Mouse (Mus musculus) CD8-positive naive resting alpha-beta T cell, adult 2 months (primary cell): ENCODE results near the gene Szt2.

Experiments used
- DNase-seq, 2 experiments: peaks; one replicate each; pipeline ENCODE4 v3.0.0; 2022; ENCODE audit warnings: low read depth in 2 of 2, low spot score in 2 of 2

Gene Szt2

GRCm38 (mm10) chr4:118358159-118358895 is 50.7 kb downstream of the Szt2 start:
- no peak for DNase-seq

GRCm38 (mm10) chr4:118357504-118357903 is 51.6 kb downstream of the Szt2 start:
- no peak for DNase-seq

- no peak for DNase-seq
Measured at GRCm38 (mm10) chr4:118356738-118357137, 52.3 kb downstream of the Szt2 start.

GRCm38 (mm10) chr4:118354289-118354688 is 54.8 kb downstream of the Szt2 start:
- no peak for DNase-seq

- no peak for DNase-seq
Measured at GRCm38 (mm10) chr4:118353689-118354088, 55.4 kb downstream of the Szt2 start.

GRCm38 (mm10) chr4:118351828-118352227 is 57.2 kb downstream of the Szt2 start:
- DNase-seq: no peak

- DNase-seq: no peak
Measured at GRCm38 (mm10) chr4:118350864-118351263, 58.2 kb downstream of the Szt2 start.

GRCm38 (mm10) chr4:118347529-118348309 is 61.4 kb downstream of the Szt2 start:
- DNase-seq: no peak

GRCm38 (mm10) chr4:118341447-118341846 is 67.6 kb downstream of the Szt2 start:
- no peak for DNase-seq

- peak; percentile 5 to 35 for DNase-seq
Measured at GRCm38 (mm10) chr4:118336658-118337057, 72.4 kb downstream of the Szt2 start.

- no peak for DNase-seq
Measured at GRCm38 (mm10) chr4:118335991-118336390, 73.1 kb downstream of the Szt2 start.

- DNase-seq: no peak
Measured at GRCm38 (mm10) chr4:118331777-118332176, 77.3 kb downstream of the Szt2 start.

GRCm38 (mm10) chr4:118326476-118326875 is 82.6 kb downstream of the Szt2 start:
- DNase-seq: no peak

- DNase-seq: no peak
Measured at GRCm38 (mm10) chr4:118320636-118321035, 88.4 kb downstream of the Szt2 start.

GRCm38 (mm10) chr4:118319706-118320344 is 89.2 kb downstream of the Szt2 start:
- no peak for DNase-seq

- DNase-seq: no peak
Measured at GRCm38 (mm10) chr4:118316662-118317061, 92.4 kb downstream of the Szt2 start.

GRCm38 (mm10) chr4:118315286-118315685 is 93.8 kb downstream of the Szt2 start:
- DNase-seq: no peak
